Mouse (Mus musculus): ENCODE measurements around the gene Ralgps2.

Ralgps2 gene

DNA sequence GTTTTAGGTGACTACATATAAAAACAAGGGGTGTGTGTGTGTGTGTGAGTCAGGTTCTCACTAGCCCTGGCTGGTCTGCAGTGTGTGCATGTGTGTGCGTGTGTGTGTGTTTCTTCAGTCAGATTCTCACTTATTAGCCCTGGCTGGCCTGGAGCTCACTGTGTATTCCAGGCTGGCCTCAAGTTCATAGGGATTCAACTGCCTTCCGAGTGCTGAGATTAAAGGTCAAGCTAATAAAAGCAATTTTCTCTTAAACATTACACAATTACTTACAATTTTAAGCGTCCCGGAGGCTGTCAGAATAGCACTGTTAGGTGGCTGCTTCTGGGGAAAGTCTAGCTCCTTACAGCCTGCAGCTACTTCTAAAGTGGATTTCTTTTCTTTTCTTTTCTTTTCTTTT, 101.2 kb downstream of the Ralgps2 start, which contains the start of gene Angptl1:
TSS of gene Angptl1 (plus strand) at position 386 of the 400 bp plus-strand sequence.
- no peak for DNase-seq (ENCODE audit: low read depth)

GRCm38 (mm10) chr1:156819236-156819635, 120.2 kb downstream of the Ralgps2 start:
- no peak for DNase-seq (ENCODE audit: low read depth)

- no peak for DNase-seq (ENCODE audit: low read depth)
Observed at GRCm38 (mm10) chr1:156813485-156813884, 125.9 kb downstream of the Ralgps2 start.

DNA sequence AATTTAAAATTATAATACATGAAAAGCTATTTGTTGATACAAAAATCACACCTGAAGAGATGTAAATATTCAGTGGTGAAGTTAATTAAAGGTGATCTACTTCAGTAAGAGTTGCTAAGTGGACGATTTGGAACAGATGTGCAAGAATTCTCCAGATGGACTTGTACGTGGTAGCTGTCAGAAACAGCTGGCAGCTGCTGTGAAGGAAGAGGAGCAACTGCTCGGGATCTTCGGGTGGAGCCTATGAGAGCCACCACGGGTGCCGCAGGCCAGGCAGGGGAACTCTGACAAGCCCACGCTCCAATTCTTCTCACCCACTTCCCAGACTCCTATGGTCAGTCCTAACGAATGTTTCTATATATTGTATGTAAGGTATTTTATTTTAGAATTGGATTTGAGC, 126.7 kb downstream of the Ralgps2 start:
- DNase-seq (ENCODE audit: low read depth), result no peak

- no peak for DNase-seq (ENCODE audit: low read depth)
Observed at GRCm38 (mm10) chr1:156811928-156812327, 127.5 kb downstream of the Ralgps2 start.

GRCm38 (mm10) chr1:156808332-156808731, 131.1 kb downstream of the Ralgps2 start:
- no peak for DNase-seq (ENCODE audit: low read depth)

GRCm38 (mm10) chr1:156801276-156801675, 138.2 kb downstream of the Ralgps2 start:
- DNase-seq (ENCODE audit: low read depth), result no peak

- no peak for DNase-seq (ENCODE audit: low read depth)
Observed at GRCm38 (mm10) chr1:156796251-156796650, 143.2 kb downstream of the Ralgps2 start.

DNA sequence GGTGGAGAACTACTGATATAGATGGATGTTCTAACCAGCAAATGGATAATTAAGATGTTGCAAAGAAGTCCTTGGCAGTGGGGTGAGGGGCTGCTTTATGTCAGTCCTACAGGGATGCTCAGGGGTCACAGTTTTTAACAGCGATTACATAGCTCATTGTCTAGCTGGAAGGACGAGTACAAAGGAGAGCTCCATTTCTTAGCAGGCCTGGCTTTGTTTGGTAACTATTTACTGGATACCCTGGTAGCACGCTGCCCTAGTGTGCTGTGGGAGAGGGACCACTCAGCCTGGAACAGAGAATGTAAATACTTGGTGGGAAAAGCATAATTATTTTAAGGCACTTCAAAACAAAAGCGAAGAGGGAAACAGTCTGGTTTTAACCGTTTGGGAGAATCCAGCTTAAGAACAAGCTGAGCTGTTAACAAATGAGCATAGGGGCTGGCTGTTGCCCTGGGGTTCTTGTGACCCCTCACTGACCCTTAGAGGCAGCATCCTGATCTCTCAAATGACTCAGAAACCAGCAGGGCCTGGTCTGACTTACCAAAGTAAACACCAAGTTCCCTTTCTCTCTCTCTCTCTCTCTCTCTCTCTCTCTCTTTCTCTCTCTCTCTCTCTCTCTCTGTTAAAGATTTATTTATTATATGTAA, 149.5 kb downstream of the Ralgps2 start:
- no peak for DNase-seq (ENCODE audit: low read depth)

DNA sequence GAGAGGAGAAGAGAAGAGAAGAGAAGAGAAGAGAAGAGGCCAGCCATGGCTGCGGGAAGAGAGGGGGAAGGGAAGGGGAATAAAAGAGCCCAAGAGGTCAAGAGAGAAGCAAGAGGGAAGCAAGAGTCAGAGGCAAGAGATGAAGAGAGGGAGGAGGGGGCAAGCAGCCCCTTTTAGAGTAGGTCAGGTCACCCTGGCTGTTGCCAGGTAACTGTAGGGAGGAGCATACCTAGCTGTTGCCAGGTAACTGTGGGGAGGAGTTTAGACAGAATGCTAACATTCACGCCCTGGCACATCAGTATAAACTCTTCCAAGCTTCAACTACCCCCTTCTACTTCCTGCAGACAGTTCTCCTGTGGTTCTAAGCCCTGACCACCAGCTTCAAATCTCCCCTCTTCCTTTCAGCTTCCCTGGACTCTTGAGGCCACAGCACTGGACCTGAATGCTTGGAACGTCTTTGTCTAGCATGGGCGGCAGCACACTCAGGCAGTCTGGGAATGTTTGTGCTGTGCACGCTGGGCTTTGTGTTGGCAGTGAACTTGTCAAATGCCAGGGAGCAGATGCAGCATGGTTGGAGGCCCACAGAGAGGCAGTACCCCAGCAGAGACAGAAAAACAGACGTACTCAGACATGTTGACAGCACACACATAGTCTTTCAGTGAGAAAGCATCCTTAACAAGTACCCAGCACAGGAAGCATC, 152.1 kb downstream of the Ralgps2 start:
- DNase-seq (ENCODE audit: low read depth), result no peak

DNA sequence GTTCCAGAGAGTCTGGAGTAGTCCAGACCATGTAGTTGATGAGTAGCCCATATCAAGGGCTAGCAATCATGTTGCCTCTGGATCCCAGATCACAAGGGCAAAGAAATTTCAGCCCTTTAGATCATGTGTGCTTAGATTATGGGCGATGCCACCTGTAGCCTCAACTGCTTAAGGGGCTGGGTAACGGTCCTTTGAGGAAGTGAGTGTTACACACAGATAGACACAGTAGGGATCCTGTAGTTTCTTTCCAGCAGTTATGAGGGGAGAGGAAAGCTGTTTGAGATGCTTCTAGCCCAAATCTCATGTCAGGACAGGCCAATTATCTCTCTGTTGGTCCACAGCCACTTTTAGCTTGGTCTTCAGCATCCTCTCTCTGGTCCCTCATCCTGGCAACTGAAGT, 153.4 kb downstream of the Ralgps2 start:
- DNase-seq (ENCODE audit: low read depth), result no peak

GRCm38 (mm10) chr1:156784974-156785373, 154.5 kb downstream of the Ralgps2 start:
- no peak for DNase-seq (ENCODE audit: low read depth)

- DNase-seq (ENCODE audit: low read depth), result no peak
Observed at GRCm38 (mm10) chr1:156784116-156784515, 155.3 kb downstream of the Ralgps2 start.

DNA sequence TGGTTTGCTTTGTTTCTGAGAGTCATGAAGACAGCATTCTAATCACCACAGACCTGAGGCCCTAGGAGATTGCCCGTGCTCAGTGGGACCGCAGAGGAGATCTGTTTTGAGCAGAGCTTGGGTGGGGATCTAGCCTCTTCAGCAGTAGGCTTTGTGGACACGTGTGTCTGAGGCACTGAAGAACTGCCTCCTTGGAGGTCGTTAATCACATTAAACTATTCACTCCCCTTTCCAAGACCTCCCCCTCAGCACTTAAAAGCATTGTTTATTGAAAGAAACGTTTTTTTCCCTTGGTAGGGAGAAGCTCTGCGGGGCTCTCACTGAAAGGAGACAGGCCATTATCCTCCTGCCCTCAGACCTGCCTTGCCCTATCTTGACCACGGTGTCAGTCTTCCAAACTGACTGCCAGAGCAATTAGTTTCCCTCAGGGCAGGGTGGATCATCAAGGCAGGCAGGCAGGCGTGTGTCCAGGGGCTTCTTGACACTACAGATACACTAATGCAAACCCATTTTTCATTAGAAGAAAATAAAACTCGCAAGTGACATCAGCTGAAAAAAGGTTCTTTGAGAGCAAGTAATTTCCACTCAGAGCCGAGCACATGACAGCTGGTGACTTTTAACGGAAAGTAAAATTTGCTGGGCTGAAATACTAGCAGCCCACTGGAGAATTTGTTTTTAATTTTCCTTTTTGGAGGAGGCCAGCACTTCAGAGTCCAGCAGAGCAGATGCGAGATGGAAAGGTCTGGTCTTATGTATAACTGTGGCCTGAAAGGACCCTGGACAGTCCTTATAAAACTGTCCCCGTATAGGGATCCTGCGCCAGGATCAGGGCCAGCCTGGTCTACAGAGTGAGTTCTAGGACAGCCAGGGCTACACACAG, 157.2 kb downstream of the Ralgps2 start:
- no peak for DNase-seq (ENCODE audit: low read depth)

DNA sequence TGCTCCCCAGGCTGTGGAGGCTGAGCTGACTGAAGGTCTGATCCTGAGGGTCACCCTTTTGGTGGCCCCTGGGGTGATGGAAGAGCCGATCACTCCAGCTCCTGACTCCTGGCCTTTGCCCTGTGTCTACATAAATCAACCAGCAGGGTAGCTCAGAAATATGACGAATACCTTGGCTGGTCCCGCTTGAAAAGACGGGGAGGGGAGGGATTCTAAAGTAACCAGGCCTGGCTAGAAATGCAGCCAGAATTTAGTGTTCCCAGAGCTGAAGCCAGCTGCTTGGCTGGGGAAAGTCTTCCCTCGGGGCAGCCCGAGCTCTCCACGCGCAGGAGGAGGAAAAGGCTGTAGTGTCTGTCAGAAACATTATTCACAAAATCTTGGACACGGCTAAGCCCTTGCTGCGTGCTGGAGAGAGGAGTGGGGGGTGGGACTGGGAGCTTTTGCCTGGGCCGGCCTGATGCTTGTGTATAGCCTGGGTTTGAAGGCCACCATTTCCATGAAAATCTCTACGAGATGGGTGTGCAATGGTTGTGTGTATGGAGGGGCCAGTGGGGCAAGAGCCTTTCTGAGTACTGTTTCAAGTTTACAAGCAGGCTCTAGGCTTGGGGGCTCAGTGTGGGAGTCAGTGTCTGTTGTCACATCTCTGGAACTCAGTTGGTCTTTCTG, 158.2 kb downstream of the Ralgps2 start:
- DNase-seq (ENCODE audit: low read depth), result no peak

GRCm38 (mm10) chr1:156780234-156781005, 159.0 kb downstream of the Ralgps2 start:
- DNase-seq (ENCODE audit: low read depth), result no peak

GRCm38 (mm10) chr1:156779595-156779994, 159.8 kb downstream of the Ralgps2 start:
- no peak for DNase-seq (ENCODE audit: low read depth)

- no peak for DNase-seq (ENCODE audit: low read depth)
Observed at GRCm38 (mm10) chr1:156778977-156779376, 160.4 kb downstream of the Ralgps2 start.

DNA sequence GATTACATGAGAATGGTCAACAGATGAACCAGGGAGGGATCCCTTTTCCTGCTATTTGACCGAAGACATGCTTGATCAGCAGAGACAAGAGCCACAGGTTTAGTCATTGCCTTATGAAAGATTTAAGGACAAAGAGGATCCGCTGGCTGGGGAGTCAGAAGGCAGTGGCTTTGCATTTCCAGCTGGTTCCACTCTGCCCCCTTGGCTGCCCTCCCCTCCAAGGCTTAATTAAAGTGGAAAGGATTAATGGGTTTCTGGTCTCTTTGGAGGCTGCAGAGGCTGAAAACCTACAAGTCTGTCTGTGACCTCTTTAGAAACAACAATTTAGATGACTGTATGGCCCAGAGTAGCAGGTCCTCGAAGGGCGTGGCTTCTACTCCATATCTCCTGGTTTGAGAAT, 161.5 kb downstream of the Ralgps2 start:
- DNase-seq (ENCODE audit: low read depth), result no peak

DNA sequence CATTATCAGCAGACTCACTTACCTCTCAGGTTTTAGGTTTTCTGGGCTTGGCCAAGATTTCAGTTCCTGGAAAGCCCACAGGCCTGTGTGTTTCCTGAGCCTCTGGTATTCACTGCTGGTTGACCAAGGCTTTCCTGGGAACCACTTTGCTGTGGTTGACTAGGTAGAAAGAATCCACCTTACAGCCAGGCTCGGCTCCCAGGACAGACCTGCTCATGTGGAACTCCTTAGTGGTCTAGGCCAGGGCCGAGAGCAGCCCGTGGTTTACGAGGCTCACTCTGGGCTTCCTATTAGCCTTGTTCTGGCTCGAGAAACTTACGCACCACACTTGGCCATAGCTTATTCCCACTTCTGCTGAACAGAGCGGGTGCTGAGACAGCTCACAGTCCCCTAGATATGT, 163.4 kb downstream of the Ralgps2 start:
- DNase-seq (ENCODE audit: low read depth), result no peak

GRCm38 (mm10) chr1:156775190-156775589, 164.2 kb downstream of the Ralgps2 start:
- DNase-seq (ENCODE audit: low read depth), result no peak
